Mouse (Mus musculus) small intestine, adult 2 months (tissue): ENCODE data around the gene Rwdd2a.

Experiments used
- CTCF ChIP-seq: fragments of 200-500 bp; IDR thresholded peaks from 2 replicates; pipeline ENCODE4 v1.5.1; 2012; ENCODE audit warnings: low read depth, mild to moderate bottlenecking, control low read depth, inconsistent platforms, low read length, moderate library complexity, mixed read lengths; ENCODE audit not compliant: insufficient replicate concordance, insufficient read length; ENCODE audit errors: extremely low read depth
- POLR2A ChIP-seq: fragments of 200-500 bp; IDR thresholded peaks from 2 replicates; pipeline ENCODE4 v1.6.1; 2012; ENCODE audit warnings: low read depth, mild to moderate bottlenecking, control low read depth, inconsistent platforms, low read length, moderate library complexity

- TF ChIP-seq POLR2A: no peak
- no peak for TF ChIP-seq CTCF
Observed at GRCm38 (mm10) chr9:86550717-86551116, 21.1 kb upstream of the Rwdd2a start.
